Mouse (Mus musculus) thymus, postnatal 36 days (tissue): ENCODE results near the gene Snx32.

ENCODE experiments used
- DNase-seq, 2 experiments: peaks; one replicate each; pipeline ENCODE4 v3.0.0; 2022; ENCODE audit warnings: mixed read lengths in 2 of 2

The Snx32 gene

GRCm38 (mm10) chr19:5455568-5455967 lies 54.8 kb downstream of the Snx32 start:
- no peak for DNase-seq

- no peak for DNase-seq
Observed at GRCm38 (mm10) chr19:5455037-5455436, 55.3 kb downstream of the Snx32 start.

- no peak for DNase-seq
Observed at GRCm38 (mm10) chr19:5451766-5452165, 58.6 kb downstream of the Snx32 start.

- no peak for DNase-seq
Observed at GRCm38 (mm10) chr19:5449673-5450072, 60.7 kb downstream of the Snx32 start.

- no peak for DNase-seq
Observed at GRCm38 (mm10) chr19:5448354-5449150, 61.8 kb downstream of the Snx32 start.

- peak; percentile 79 to 84 for DNase-seq
Observed at GRCm38 (mm10) chr19:5447515-5448353, 62.6 kb downstream of the Snx32 start, which contains the start of gene Fosl1. TSS of gene Fosl1 (plus strand) at chr19:5447547.

GRCm38 (mm10) chr19:5445747-5446146 lies 64.6 kb downstream of the Snx32 start:
- DNase-seq: no peak

GRCm38 (mm10) chr19:5444954-5445353 lies 65.4 kb downstream of the Snx32 start:
- no peak for DNase-seq

GRCm38 (mm10) chr19:5444371-5444908 lies 65.9 kb downstream of the Snx32 start:
- DNase-seq: no peak
